Mouse (Mus musculus) retina, postnatal 1 day (tissue): ENCODE data around the gene Sphk2.
"Not testable (repeated sequence)": the region's sequence is repeated elsewhere in the genome, so short reads cannot be mapped to it uniquely, and the experiment has no call there.

ENCODE experiments used
- DNase-seq: peaks from one replicate; pipeline ENCODE4 v3.0.0-alpha.2; 2012

The Sphk2 gene

GRCm38 (mm10) chr7:45689800-45690199, 28.0 kb downstream of the Sphk2 start:
- DNase-seq: no peak

DNA sequence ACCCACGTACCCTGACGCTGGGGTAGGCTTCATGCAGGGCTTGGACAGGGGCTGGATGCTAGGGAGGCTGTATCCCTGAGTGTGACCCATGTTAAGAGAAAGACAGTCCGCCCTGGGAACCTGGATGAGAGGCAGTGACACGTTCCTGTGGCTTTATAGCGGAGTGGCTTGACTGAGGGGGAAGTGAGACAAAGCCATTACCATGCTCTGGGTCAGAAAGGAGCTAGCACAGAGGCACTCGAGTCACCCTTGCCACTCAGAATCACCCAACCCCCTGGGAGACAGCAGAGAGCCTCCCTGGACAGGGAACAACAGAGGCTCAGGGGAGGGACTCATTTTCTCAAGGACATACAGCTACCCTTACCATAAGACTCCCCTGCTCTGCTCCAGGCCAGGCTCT, 28.7 kb downstream of the Sphk2 start:
- DNase-seq: no peak

GRCm38 (mm10) chr7:45686841-45687240, 31.0 kb downstream of the Sphk2 start:
- no peak for DNase-seq

DNA sequence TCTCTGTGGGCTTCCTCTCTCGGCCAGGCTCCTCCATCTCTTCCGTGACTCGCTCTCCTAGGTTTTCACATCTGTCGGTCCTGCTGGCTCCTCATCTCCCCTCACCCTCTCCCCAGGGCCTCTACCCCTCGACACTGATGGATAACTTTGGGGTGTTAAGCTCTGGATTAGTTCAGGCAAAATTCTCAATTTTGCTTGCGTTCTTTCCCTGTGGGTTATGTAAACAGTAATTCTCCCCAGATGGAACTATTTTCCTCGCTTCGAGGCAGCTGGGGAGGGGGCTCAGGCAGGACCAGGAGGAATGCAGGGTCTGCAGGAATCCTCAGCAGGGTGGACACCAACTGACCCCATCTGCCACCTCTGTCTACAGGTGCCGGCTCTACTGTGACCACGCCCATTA, 32.0 kb downstream of the Sphk2 start:
- DNase-seq: no peak

DNA sequence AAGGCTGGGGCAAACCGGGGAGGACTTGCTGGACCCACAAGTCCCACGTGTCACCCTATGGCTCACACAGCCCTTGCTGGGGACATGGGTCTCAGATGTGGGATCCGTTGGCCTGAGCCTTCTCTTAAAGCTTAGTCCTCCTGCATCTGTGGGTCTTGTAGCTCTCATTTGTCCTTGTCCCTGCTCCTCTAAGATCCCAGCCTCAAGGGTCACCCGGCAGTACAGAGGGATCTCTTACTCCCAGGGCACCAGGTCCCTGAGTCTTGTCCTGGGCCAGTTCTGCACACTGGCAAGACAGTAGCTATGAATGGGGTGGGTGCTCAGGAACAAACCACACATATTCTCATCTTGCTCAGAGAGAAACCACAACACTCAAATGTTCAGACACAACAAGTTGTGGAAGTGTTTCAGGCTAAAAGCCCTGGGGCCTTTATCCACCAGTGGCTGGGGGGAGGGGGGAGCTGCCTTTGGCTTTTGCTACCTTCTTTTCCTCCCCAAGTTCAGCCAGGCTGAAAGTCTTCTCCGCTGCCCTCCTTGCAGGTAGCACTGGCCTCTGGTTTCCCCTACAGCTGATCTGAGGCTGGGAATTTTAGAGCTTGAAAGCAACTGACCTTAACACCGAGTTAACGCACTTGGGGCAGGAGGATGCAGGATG, 34.3 kb downstream of the Sphk2 start, which contains the start of gene Ntn5:
Gene Ntn5 (plus strand): TSS at position 627 of the 655 bp plus-strand sequence.
- DNase-seq: no peak

DNA sequence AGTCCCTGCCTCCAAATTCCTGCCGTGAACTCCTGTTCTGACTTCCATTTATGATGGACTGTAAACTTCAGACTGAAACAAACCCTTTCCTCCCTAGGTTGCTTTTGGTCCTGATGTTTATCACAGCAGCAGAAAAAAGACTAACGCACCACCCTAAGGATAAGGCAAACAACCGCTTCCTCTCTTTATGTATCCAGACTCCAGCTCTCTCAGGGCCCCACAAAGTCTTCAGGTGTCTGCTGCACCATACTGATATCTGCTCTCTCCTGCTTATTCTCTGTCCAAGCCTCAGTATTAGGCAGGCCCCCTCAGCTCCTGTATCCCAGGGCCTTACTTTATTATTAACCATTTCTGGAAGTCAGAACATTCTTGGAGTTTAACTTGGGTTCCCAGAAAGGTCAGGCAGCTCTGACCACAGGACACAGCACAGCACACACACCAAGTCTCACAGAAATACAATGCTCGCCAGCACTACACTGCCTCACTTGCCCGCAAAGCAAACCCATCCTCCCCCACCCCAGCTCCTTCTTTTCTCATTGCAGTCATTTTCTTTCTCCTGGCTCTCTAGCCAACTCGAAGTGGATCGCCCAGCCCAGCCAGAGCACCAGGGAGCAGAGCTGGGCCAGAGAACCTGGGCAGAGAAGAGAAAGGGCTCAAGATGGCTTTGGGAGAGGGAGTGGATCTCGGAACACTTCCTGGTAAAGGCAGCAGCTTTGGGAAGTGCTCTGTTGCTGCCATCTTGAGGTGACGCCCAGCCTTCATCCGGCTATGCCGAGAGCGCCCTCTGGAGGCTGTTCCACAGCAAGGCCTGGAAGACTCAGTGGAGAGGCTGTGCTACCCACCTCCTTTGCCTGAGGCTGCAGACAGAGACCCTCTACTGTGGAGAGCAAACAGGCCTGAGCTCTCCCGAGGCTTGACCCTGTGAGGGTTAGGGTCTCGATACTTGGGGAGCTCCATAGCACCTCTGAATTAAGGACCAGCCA, 35.4 kb downstream of the Sphk2 start:
- DNase-seq: peak; percentile 93

- no peak for DNase-seq
Observed at GRCm38 (mm10) chr7:45681046-45681736, 36.6 kb downstream of the Sphk2 start.

GRCm38 (mm10) chr7:45679966-45680621, 37.7 kb downstream of the Sphk2 start:
- no peak for DNase-seq

- no peak for DNase-seq
Observed at GRCm38 (mm10) chr7:45678513-45678912, 39.3 kb downstream of the Sphk2 start.

- DNase-seq: no peak
Observed at GRCm38 (mm10) chr7:45677627-45678295, 40.0 kb downstream of the Sphk2 start.

GRCm38 (mm10) chr7:45668921-45669320, 48.9 kb downstream of the Sphk2 start:
- no peak for DNase-seq

DNA sequence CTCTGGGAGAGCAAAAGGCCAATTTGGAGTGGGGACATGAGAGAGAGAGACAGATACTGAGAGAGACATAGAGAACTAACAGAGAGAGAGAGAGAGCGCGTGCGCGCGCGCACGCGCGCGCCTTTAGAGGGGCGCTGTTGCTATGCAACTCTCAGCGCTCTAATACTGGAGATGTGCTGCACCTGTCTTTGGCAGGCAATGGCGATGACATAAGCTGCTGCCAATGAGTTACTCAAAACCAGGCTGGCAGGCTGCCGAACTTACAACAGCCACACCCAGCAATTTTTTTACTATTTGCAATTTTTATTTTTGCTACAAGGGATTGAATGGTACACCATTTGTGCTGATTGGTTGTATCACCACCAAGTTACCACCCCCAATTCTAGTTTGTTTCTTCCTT, 50.0 kb downstream of the Sphk2 start:
- DNase-seq: peak; percentile 24

DNA sequence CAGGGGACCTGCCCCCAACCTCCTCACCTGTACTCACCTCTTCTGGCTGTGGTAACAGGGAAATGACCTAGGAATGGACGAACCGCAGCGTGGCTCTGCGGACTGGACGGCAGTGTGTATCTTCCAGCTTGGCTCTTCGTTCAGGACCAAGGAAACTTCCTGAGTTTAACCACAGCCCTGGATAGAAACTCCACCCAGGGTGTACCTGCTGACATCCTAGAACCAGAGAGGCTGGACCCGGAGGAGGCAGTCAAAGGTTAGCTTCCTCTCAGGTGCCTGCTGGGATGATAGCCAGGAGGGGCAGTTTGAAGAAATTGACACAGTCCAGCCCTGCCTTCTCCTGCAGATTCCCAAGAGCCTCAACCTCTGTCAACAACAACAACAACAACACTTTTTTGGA, 51.6 kb downstream of the Sphk2 start, which contains the start of gene Fut2:
Gene Fut2 (minus strand): TSS at position 234 of the 400 bp plus-strand sequence.
- DNase-seq: no peak

DNA sequence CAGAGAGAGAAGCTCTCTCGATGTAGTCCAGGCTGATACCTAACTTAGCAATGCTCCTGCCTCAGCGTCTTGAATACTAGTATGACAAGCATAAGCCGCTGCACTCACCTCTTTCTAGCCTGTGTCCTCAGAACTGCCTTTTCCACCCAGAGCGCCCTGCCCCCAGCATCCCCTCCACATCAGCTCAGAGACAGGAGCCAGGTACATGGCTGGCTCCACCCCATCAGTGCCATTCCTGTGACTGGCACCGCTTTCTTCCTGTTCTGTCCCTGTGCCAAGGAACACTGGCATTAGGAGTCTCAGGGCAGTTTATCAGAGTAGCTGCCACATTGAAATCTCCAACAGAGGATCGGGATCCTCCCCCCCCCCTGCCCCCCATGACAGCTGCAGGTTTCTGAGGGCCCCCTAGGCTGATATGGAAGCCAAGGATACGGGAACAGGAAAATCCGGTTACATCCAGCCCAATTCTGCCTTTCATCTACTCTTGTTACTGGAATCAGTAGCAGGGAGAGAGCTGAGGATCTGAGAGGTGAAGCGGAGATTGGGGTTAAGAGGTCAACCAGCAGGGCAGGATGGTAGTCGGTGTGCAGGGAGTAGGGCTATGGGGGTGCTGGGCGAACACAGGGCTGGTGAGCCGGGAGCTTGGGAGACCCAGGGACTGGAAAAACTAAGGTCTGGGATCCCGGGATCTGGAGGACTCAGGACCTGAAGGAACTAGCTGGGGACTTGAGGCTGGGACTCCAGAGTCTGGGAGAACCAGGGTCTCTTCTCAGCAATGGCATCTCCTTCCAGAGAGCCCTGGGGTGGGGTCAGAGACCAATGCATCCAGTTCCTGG, 52.3 kb downstream of the Sphk2 start:
- no peak for DNase-seq

DNA sequence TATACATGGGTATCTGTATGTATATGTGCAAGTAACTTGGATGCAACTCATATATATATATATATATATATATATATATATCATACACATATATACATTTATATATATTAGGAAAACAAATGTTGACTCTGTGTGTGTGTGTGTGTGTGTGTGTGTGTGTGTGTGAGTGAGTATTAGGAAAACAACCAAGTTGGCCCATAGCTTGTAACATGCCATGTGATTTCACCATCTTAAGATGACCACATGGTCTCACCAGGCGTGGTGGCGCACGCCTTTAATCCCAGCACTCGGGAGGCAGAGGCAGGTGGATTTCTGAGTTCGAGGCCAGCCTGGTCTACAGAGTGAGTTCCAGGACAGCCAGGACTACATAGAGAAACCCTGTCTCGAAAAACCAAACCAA, 56.1 kb downstream of the Sphk2 start:
- DNase-seq: not testable (repeated sequence)

DNA sequence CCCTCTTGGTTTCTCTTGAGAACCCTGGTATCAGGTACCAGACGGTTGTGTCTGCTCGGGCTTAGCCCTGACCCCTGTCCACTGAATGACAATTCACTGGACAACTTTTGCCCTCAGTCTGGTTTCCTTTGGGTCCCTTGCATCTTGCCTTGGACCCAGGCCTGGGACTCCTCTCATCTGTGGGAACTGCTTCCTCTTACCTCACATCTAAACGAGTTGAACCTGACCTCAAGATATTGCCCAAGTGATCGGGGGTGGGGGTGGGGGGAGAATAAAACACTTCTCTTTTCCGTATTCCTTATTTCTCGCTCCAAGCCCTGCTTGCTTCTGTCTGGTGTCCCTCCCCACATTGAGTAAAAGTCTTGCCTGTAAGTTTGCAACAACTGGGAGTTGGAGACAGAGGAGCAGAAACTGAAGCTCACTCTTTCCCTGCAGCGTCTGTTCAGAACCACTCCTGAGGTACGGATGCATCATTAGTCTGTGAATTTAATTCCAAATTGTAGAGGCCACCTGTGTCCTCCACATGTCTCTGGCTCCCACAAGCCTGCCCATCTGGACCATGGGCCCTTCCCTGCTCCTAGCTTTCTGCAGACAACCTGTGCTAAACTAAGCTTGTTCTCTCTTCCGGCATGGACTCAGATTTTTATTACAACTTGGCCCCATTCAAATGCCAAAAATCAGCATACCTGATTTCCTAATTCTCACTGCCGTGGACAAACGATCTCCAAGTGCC, 56.9 kb downstream of the Sphk2 start:
- no peak for DNase-seq
